Mouse (Mus musculus) myocyte (in vitro differentiated cells): ENCODE data around the gene Fos.

Experiments used
- E2F4 ChIP-seq: IDR thresholded peaks from one replicate; pipeline ENCODE4 v1.6.1; 2011; ENCODE audit warnings: mild to moderate bottlenecking, control low read depth, moderate library complexity; ENCODE audit not compliant: insufficient read depth
- MYOG ChIP-seq, 3 experiments: IDR thresholded peaks; one replicate each; pipeline ENCODE4 v1.6.1; 2011; ENCODE audit warnings: control low read depth in 2 of 3, low read depth in 2 of 3, mild to moderate bottlenecking in 2 of 3; ENCODE audit not compliant: insufficient read length in 2 of 3, control insufficient read depth in 1 of 3, insufficient read depth in 1 of 3
- POLR2A ChIP-seq: IDR thresholded peaks from one replicate; pipeline ENCODE4 v1.6.1; 2011; ENCODE audit warnings: low read depth, mild to moderate bottlenecking, control low read depth, moderate library complexity; ENCODE audit not compliant: insufficient read length
- POLR2AphosphoS2 ChIP-seq: IDR thresholded peaks from one replicate; pipeline ENCODE4 v1.6.1; 2011; ENCODE audit warnings: low read depth, control low read depth; ENCODE audit not compliant: insufficient read length
- TCF12 ChIP-seq: IDR thresholded peaks from one replicate; pipeline ENCODE4 v1.6.1; 2011; ENCODE audit warnings: mild to moderate bottlenecking, control low read depth; ENCODE audit not compliant: poor library complexity, insufficient read depth, severe bottlenecking
- TCF3 ChIP-seq: IDR thresholded peaks from one replicate; pipeline ENCODE4 v1.6.1; 2011; ENCODE audit warnings: low read depth, control low read depth; ENCODE audit not compliant: insufficient read length

DNA sequence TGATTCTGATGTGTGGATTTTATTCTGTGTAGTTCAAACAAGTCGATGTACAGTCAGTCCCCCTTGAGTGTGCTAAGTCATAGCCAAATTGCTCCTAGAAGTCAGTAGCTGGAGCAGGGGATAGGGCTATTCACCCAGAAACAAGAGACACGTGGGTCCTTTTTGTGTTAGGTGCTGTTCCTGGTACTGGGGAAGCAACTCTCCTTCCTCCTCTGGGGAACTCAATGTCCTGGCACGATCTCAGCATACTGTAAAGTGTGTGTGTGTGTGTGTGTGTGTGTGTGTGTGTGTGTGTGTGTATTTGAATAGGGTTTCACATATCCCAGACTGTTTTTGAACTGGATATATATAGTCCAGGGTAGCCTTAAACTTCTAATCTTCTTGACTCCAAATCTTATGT, 8.8 kb upstream of the Fos start:
- TF ChIP-seq TCF12 (no peak), POLR2AphosphoS2 (no peak), TCF3 (no peak), E2F4 (no peak), POLR2A (no peak), MYOG (IDR thresholded peaks at IDR 0.05; ENCODE audit: control insufficient read depth in 1 of 3, insufficient read depth in 1 of 3, insufficient read length in 2 of 3, low read depth in 2 of 3) (no peak)
